Mouse (Mus musculus): Measurements from ENCODE around the gene Smyd5.

Smyd5 gene

DNA sequence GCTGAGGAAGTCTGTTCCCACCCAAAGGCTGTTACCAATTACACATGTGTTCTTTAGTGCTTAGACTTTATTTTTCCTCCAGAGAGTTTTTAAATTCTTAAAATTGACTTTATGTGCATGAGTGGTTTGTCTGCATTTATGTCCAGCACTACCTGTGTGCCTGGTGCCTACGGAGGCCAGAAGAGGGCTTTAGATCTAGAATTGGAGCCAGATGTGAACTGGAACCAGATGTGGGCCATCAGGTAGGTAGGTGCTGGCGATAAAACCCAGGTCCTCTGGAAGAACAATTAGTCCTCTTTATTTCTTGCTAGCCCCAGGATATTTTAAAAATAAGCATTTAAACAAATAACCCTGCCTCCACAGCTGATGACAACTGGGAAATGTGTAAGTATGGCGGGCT lies 59.8 kb downstream of the Smyd5 start:
- DNase-seq (ENCODE audit: low spot score in 2 of 2): no peak

Data from right cerebral cortex, postnatal 10 days (tissue).